Mouse (Mus musculus) mature B cell (primary cell): ENCODE measurements at regions not wholly inside any gene's neighbourhood (a gene's known extent, or its start where the extent isn't known, plus 50 kb on each side); places are given as distances from the start of the nearest gene placed in this dataset.

Experiments
- in situ Hi-C: fragments of 300-500 bp; cut with MboI; formaldehyde crosslinking; loops from 2 replicates; pipeline ENCODE4 v1.14.3; 2019

- in situ Hi-C loops: no loop called here
Measured at GRCm38 (mm10) chr3:78782766-78783165, 503.6 kb downstream of the Rapgef2 start.

GRCm38 (mm10) chr3:78755686-78756476 lies 530.4 kb downstream of the Rapgef2 start:
- in situ Hi-C loops: no loop called here

- in situ Hi-C loops: no loop called here
Measured at GRCm38 (mm10) chr3:78736111-78736510, 550.2 kb downstream of the Rapgef2 start.

GRCm38 (mm10) chr3:78716691-78717090 lies 569.6 kb downstream of the Rapgef2 start:
- in situ Hi-C loops: no loop called here

- in situ Hi-C loops: no loop called here
Measured at GRCm38 (mm10) chr3:78707687-78708086, 578.6 kb downstream of the Rapgef2 start.

- in situ Hi-C loops: no loop called here
Measured at GRCm38 (mm10) chr3:78698936-78699335, 587.4 kb downstream of the Rapgef2 start.

- in situ Hi-C loops: no loop called here
Measured at GRCm38 (mm10) chr3:78691499-78691898, 594.8 kb downstream of the Rapgef2 start.

GRCm38 (mm10) chr3:78677656-78678055 lies 608.7 kb downstream of the Rapgef2 start:
- in situ Hi-C loops: no loop called here

GRCm38 (mm10) chr3:78676806-78677205 lies 609.5 kb downstream of the Rapgef2 start:
- in situ Hi-C loops: no loop called here

- in situ Hi-C loops: no loop called here
Measured at GRCm38 (mm10) chr3:78674529-78675187, 611.7 kb downstream of the Rapgef2 start.

GRCm38 (mm10) chr3:78668050-78668449 lies 618.3 kb downstream of the Rapgef2 start:
- in situ Hi-C loops: no loop called here

GRCm38 (mm10) chr3:78667374-78668023 lies 618.8 kb downstream of the Rapgef2 start:
- in situ Hi-C loops: no loop called here

GRCm38 (mm10) chr3:78648115-78648514 lies 638.2 kb downstream of the Rapgef2 start:
- in situ Hi-C loops: no loop called here

- in situ Hi-C loops: no loop called here
Measured at GRCm38 (mm10) chr3:78635386-78635785, 650.9 kb downstream of the Rapgef2 start.

- in situ Hi-C loops: no loop called here
Measured at GRCm38 (mm10) chr3:78618900-78619299, 667.4 kb downstream of the Rapgef2 start.

GRCm38 (mm10) chr3:78594718-78595236 lies 691.5 kb downstream of the Rapgef2 start:
- in situ Hi-C loops: no loop called here

GRCm38 (mm10) chr3:78594305-78594704 lies 692.0 kb downstream of the Rapgef2 start:
- in situ Hi-C loops: no loop called here

- in situ Hi-C loops: no loop called here
Measured at GRCm38 (mm10) chr3:78586639-78587038, 699.7 kb downstream of the Rapgef2 start.

- in situ Hi-C loops: no loop called here
Measured at GRCm38 (mm10) chr3:78581868-78582267, 704.4 kb downstream of the Rapgef2 start.

- in situ Hi-C loops: no loop called here
Measured at GRCm38 (mm10) chr3:78581100-78581499, 705.2 kb downstream of the Rapgef2 start.

GRCm38 (mm10) chr3:78575667-78576464 lies 710.5 kb downstream of the Rapgef2 start:
- in situ Hi-C loops: no loop called here

- in situ Hi-C loops: no loop called here
Measured at GRCm38 (mm10) chr3:78574807-78575206, 711.5 kb downstream of the Rapgef2 start.
